Mouse (Mus musculus) adrenal gland, adult 8-10 months (tissue): ENCODE results near the gene Accsl. TPM values are rescaled to one million over a fixed set of nuclear protein-coding genes. Genes with fewer than 3 reads are reported as not detected.

ENCODE experiments used
- DNase-seq: peaks from one replicate; pipeline ENCODE4 v3.0.0; 2022
- total RNA-seq, 4 experiments: library from RNA; stranded (reverse); gene quantifications; 2 replicates each; pipeline ENCODE4 v1.2.4; 2022

Gene Accsl
- total RNA-seq, result under 1 TPM in 3 of 4 experiments, not detected in 1; 0.25 to 0.49 (median 0.38) TPM

- no peak for DNase-seq
Measured at GRCm38 (mm10) chr2:93869107-93869600, at the start of gene Accsl. Gene Accsl (minus strand): TSS chr2:93869157.

GRCm38 (mm10) chr2:93913552-93913951, 44.6 kb upstream of the Accsl start:
- no peak for DNase-seq

GRCm38 (mm10) chr2:93911942-93912341, 43.0 kb upstream of the Accsl start:
- DNase-seq, result no peak

GRCm38 (mm10) chr2:93909716-93910115, 40.8 kb upstream of the Accsl start:
- no peak for DNase-seq

- no peak for DNase-seq
Measured at GRCm38 (mm10) chr2:93907519-93908294, 38.8 kb upstream of the Accsl start.

- DNase-seq, result no peak
Measured at GRCm38 (mm10) chr2:93906316-93906715, 37.4 kb upstream of the Accsl start.

GRCm38 (mm10) chr2:93903415-93903814, 34.5 kb upstream of the Accsl start:
- DNase-seq, result no peak

- no peak for DNase-seq
Measured at GRCm38 (mm10) chr2:93902680-93903305, 33.8 kb upstream of the Accsl start.

GRCm38 (mm10) chr2:93899397-93900380, 30.7 kb upstream of the Accsl start:
- DNase-seq, result no peak

- DNase-seq, result peak; percentile 32
Measured at GRCm38 (mm10) chr2:93891611-93892280, 22.8 kb upstream of the Accsl start.

- no peak for DNase-seq
Measured at GRCm38 (mm10) chr2:93890143-93890542, 21.2 kb upstream of the Accsl start.

- no peak for DNase-seq
Measured at GRCm38 (mm10) chr2:93889071-93889470, 20.1 kb upstream of the Accsl start.

GRCm38 (mm10) chr2:93888366-93888765, 19.4 kb upstream of the Accsl start:
- DNase-seq, result no peak

GRCm38 (mm10) chr2:93887273-93887672, 18.3 kb upstream of the Accsl start:
- no peak for DNase-seq

GRCm38 (mm10) chr2:93886013-93886794, 17.2 kb upstream of the Accsl start:
- DNase-seq, result no peak

- DNase-seq, result no peak
Measured at GRCm38 (mm10) chr2:93883066-93883465, 14.1 kb upstream of the Accsl start.

- DNase-seq, result no peak
Measured at GRCm38 (mm10) chr2:93881640-93882367, 12.8 kb upstream of the Accsl start.

- no peak for DNase-seq
Measured at GRCm38 (mm10) chr2:93880981-93881380, 12.0 kb upstream of the Accsl start.

- no peak for DNase-seq
Measured at GRCm38 (mm10) chr2:93880450-93880849, 11.5 kb upstream of the Accsl start.

GRCm38 (mm10) chr2:93877005-93877404, 8.0 kb upstream of the Accsl start:
- no peak for DNase-seq
